ENCODE assay signal across 10 mouse cellular contexts in the genomic region with DNA sequence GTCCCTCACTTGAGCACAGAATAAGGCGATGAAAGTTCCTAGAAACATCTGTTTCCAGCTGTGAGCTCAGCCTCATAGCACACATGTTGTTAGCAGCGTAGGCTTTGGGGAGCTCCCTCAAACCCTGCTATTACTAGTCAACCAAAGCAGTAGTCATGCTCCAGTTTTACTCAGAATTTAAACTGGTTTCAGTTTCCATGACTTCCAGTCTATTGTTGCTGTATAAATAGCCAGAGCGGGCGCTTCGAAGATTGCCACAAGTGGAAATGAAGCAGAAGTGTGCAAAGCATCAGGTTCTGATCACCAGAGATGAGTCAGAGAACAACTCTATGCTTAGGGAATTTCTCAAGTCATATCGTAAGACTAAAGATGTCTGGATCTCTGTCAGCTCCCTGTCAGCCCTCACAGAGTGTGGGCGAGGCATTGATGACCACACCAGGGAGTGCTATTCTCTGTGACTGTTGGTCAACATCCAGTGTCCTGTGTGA. TPM values are rescaled to one million over a fixed set of nuclear protein-coding genes. Genes with fewer than 3 reads are reported as not detected.
A peak's percentile ranks its signal among the peaks of the same experiment; 100 is the strongest.
DNase-seq lines count a peak whose midpoint lies in the region; TF ChIP-seq lines count a peak whose summit lies in the region.
"Had no signal": no experiment of that assay in that cellular context is flagged by ENCODE, and none has a peak within 500 bp of the region (broad histone marks: within the 10 kb centered on the region; RNA-seq: fewer than 3 reads in every experiment).

No protein-coding gene starts in this region.

- 76% methylated on average over 7 of the region's 7 CpGs for WGBS in kidney, adult 2 months

- H3K27ac ChIP-seq in kidney, adult 2 months (ENCODE audit: insufficient read depth, low read depth, low read length) = no peak overlapping the region

- no peaks in the 10 kb centered on the region; the same call in 1 of the 2 replicates for H3K36me3 ChIP-seq in kidney, adult 2 months (ENCODE audit: control insufficient read depth, insufficient read depth, low read length)

- no peak for TF ChIP-seq POLR2A in kidney, adult 2 months (IDR thresholded peaks at IDR 0.05; ENCODE audit: low read depth, low read length)

- TF ChIP-seq CTCF in kidney, adult 2 months (conservative IDR thresholded peaks at IDR 0.05; ENCODE audit: insufficient read depth, insufficient read length, low read depth, low read length) = no peak

- H3K4me1 ChIP-seq in kidney, adult 2 months (ENCODE audit: control insufficient read depth, insufficient read depth, low read length) = no peaks in the 10 kb centered on the region; the same call in 1 of the 2 replicates

- H3K4me3 ChIP-seq in kidney, adult 2 months (ENCODE audit: insufficient read depth, low read depth, low read length) = no peak overlapping the region

- DNase-seq in urinary bladder, postnatal 14 days (ENCODE audit: low spot score) = peak; percentile 8
- no peak for DNase-seq in urinary bladder, adult 18-20 months (ENCODE audit: low spot score in 2 of 2)
- DNase-seq in heart, adult 8-10 months (ENCODE audit: low spot score) = peak; percentile 57
- DNase-seq in lung, postnatal 25 days (ENCODE audit: low spot score) = peak; percentile 34
- DNase-seq in thymus, postnatal 10 days (ENCODE audit: low spot score in 2 of 2) = no peak
- DNase-seq in right cerebral cortex, postnatal 25 days = no peak
- no peak for DNase-seq in kidney, adult 2 months
- DNase-seq: cerebellum, postnatal 14 days; kidney, postnatal 10 days; left cerebral cortex, postnatal 4 days had no signal

- no peaks in the 10 kb centered on the region for H3K27me3 ChIP-seq in kidney, adult 2 months (replicated peaks; ENCODE audit: control insufficient read depth, insufficient read depth, low read length)

RNA-seq across cellular contexts. Expression of a gene that starts 36.2 kb away (rescaled TPM):
- 10 to 100 TPM; 58.1 to 65.1 (median 58.9) TPM for total RNA-seq in heart, adult 8-10 months (2022)
- polyA plus RNA-seq in kidney, adult 2 months (2012; rRNA removed) = 68.4 and 80.4 TPM in 2 replicates

Comparison
In these comparisons a context has a peak if more than half of its experiments do, and no peak if none do; other contexts are left out.
1. DNase-seq: peak in urinary bladder, postnatal 14 days (single experiment), heart, adult 8-10 months (single experiment) and lung, postnatal 25 days (single experiment); none in urinary bladder, adult 18-20 months (0 of 2), thymus, postnatal 10 days (0 of 2), right cerebral cortex, postnatal 25 days (single experiment) and kidney, adult 2 months (single experiment).